Mouse (Mus musculus) neural tube, embryonic 11.5 days (tissue): Measurements from ENCODE around the gene Hoxc4. TPM values are rescaled to one million over a fixed set of nuclear protein-coding genes. Genes with fewer than 3 reads are reported as not detected.

Source experiments
- ATAC-seq: fragments of 200-750 bp; cut with Nextera tagmentation; 2 replicates; pipeline ENCODE4 v1.8.0; 2017; ENCODE audit warnings: moderate number of reproducible peaks, mild to moderate bottlenecking, moderate TSS enrichment, moderate library complexity; ENCODE audit not compliant: insufficient read depth, low FRiP score, low TSS enrichment
- DNase-seq: peaks from one replicate; pipeline ENCODE4 v3.0.0-alpha.2; 2015; ENCODE audit warnings: low spot score
- H3K27ac ChIP-seq: fragments of 300-500 bp; sonication (generic); 2 replicates; pipeline ENCODE4 v1.5.1; 2014; ENCODE audit warnings: low read depth, mild to moderate bottlenecking, low read length
- H3K27me3 ChIP-seq: fragments of 300-500 bp; sonication (generic); 2 replicates; pipeline ENCODE4 v1.6.1; 2014; ENCODE audit warnings: mild to moderate bottlenecking, low read length, mixed read lengths; ENCODE audit not compliant: control insufficient read depth, insufficient read depth
- H3K36me3 ChIP-seq: fragments of 300-500 bp; sonication (generic); 2 replicates; pipeline ENCODE4 v1.6.1; 2014; ENCODE audit warnings: mild to moderate bottlenecking, low read length, moderate library complexity, mixed read lengths; ENCODE audit not compliant: control insufficient read depth, insufficient read depth
- H3K4me1 ChIP-seq: fragments of 300-500 bp; sonication (generic); 2 replicates; pipeline ENCODE4 v1.6.1; 2014; ENCODE audit warnings: low read length, mixed read lengths; ENCODE audit not compliant: control insufficient read depth, insufficient read depth
- H3K4me2 ChIP-seq: fragments of 300-500 bp; sonication (generic); 2 replicates; pipeline ENCODE4 v1.6.1; 2014; ENCODE audit warnings: low read depth, mild to moderate bottlenecking, moderate library complexity
- H3K4me3 ChIP-seq: fragments of 300-500 bp; sonication (generic); 2 replicates; pipeline ENCODE4 v1.5.1; 2014; ENCODE audit warnings: low read depth, low read length
- H3K9ac ChIP-seq: fragments of 300-500 bp; sonication (generic); 2 replicates; pipeline ENCODE4 v1.6.1; 2014; ENCODE audit warnings: mild to moderate bottlenecking, low read length
- H3K9me3 ChIP-seq: fragments of 300-500 bp; sonication (generic); 2 replicates; pipeline ENCODE4 v1.6.1; 2016; ENCODE audit warnings: low read length; ENCODE audit not compliant: control insufficient read depth
- WGBS: fragments of 180-500 bp; shearing (Covaris S2); extraction: QIAGEN DNeasy Blood & Tissue Kit; methylation state at CpG from one replicate; pipeline ENCODE4 v1.1.7; 2014; 5-methylcytosine and 5-hydroxymethylcytosine counted together
- polyA plus RNA-seq: library from polyadenylated mRNA; unstranded; fragments of >200 nt; fragmentation: Nextera tagmentation; extraction: Ambion mirVana; gene quantifications from 2 replicates; pipeline ENCODE4 v1.2.1, GENCODE M21; 2014

Hoxc4 gene
- polyA plus RNA-seq, 1 experiment from 2014 or later: 67.3 TPM

DNA sequence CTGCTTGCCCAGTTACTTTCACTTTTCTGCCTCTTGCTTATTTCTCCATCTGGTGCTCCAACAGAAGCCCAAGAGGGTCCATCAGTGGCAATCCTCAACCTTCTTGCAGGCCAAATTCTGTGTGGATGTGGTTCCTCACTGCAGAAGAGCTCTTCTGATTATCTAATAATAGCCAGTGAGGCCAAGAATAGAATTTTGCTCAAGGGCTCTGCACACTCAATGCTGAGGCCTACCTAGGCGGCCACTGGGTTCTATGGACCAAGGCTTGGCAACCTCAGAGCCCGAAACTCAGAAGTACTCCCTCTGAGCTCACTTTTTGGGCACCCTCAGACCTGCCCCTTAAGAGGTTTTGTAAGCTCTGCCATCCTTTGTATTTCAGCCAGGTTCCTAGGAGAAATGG, 17.4 kb upstream of the Hoxc4 start:
- no peak for ATAC-seq
- Histone ChIP-seq H3K9me3 (no peaks in the 10 kb centered on the region), H3K9ac (peak overlapping the region; percentile 95), H3K4me2 (peak overlapping the region; percentile 99), H3K4me1 (peaks cover 28% of the 10 kb centered on the region), H3K27ac (peak overlapping the region; percentile 88), H3K27me3 (peaks cover 9% of the 10 kb centered on the region; the same call in 1 of the 2 replicates), H3K36me3 (no peaks in the 10 kb centered on the region), H3K4me3 (peak overlapping the region; percentile 66)
- DNase-seq: no peak
- WGBS: 10% methylated on average over 2 of the region's 2 CpGs

DNA sequence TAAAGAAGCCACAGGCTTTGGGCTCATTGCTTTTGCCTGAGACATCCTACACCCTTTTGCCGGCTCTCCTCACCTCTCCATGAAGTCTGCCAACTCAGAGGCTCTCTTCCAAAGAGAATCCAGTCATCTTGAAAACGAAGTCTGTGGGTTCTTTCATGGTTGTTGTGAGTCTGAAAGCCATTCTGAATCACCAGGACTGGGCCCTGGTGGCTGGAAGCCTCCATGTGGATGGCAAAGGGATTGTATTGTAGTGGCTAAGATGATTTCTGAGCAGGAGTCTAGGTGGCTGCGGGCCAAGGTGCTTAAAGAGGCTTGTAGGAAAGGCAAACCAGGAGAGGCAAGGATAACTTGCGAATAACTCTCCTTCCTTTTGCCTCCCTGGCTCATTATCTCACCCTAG, 16.6 kb upstream of the Hoxc4 start:
- Histone ChIP-seq H3K9ac (peak overlapping the region; percentile 95), H3K36me3 (no peaks in the 10 kb centered on the region), H3K4me2 (peak overlapping the region; percentile 99), H3K4me1 (peaks cover 35% of the 10 kb centered on the region), H3K27ac (peak overlapping the region; percentile 88), H3K27me3 (peaks cover 6% of the 10 kb centered on the region; the same call in 1 of the 2 replicates), H3K9me3 (no peaks in the 10 kb centered on the region), H3K4me3 (peak overlapping the region; percentile 66)
- no peak for ATAC-seq
- WGBS: 5% methylated on average over 4 of the region's 4 CpGs
- no peak for DNase-seq

- Histone ChIP-seq H3K9ac (peak overlapping the region; percentile 95), H3K4me1 (peaks cover 43% of the 10 kb centered on the region), H3K27ac (peak overlapping the region; percentile 88), H3K27me3 (peaks cover 6% of the 10 kb centered on the region; the same call in 1 of the 2 replicates), H3K4me2 (peak overlapping the region; percentile 99), H3K9me3 (no peaks in the 10 kb centered on the region), H3K4me3 (peak overlapping the region; percentile 66), H3K36me3 (no peaks in the 10 kb centered on the region)
- DNase-seq (no peak), ATAC-seq (no peak)
- WGBS: 5% methylated on average over 13 of the region's 13 CpGs
These were observed 15.8 kb upstream of the Hoxc4 start for GRCm38 (mm10) chr15:103002821-103003448.

- Histone ChIP-seq H3K4me1 (peaks cover 53% of the 10 kb centered on the region), H3K27me3 (0 out of 2 replicates have a peak, but pooled peaks cover 2% of the 10 kb centered on the region), H3K4me2 (peak overlapping the region; percentile 99), H3K9ac (peak overlapping the region; percentile 95), H3K36me3 (no peaks in the 10 kb centered on the region), H3K4me3 (peak overlapping the region; percentile 66), H3K27ac (peak overlapping the region; percentile 97), H3K9me3 (no peaks in the 10 kb centered on the region)
- ATAC-seq (no peak), DNase-seq (peak; percentile 71)
- under 1% methylated on average over 17 of the region's 17 CpGs for WGBS
These were observed 13.4 kb upstream of the Hoxc4 start for GRCm38 (mm10) chr15:103005308-103005707.

- H3K27ac ChIP-seq: peak overlapping the region; percentile 97
- 3% methylated on average over 5 of the region's 5 CpGs for WGBS
- peaks cover 56% of the 10 kb centered on the region for H3K4me1 ChIP-seq
- H3K4me3 ChIP-seq: peak overlapping the region; percentile 66
- 0 out of 2 replicates have a peak, but pooled peaks cover 1% of the 10 kb centered on the region for H3K27me3 ChIP-seq
- ATAC-seq: no peak
- no peaks in the 10 kb centered on the region for H3K36me3 ChIP-seq
- H3K9ac ChIP-seq: peak overlapping the region; percentile 95
- DNase-seq: no peak
- H3K4me2 ChIP-seq: peak overlapping the region; percentile 99
- no peaks in the 10 kb centered on the region for H3K9me3 ChIP-seq
These were observed 12.9 kb upstream of the Hoxc4 start for GRCm38 (mm10) chr15:103005797-103006196.

- Histone ChIP-seq H3K27me3 (no peaks in the 10 kb centered on the region), H3K9ac (peak overlapping the region; percentile 95), H3K4me2 (peak overlapping the region; percentile 99), H3K4me3 (peak overlapping the region; percentile 66), H3K9me3 (no peaks in the 10 kb centered on the region), H3K27ac (peak overlapping the region; percentile 97), H3K36me3 (no peaks in the 10 kb centered on the region; the same call in 1 of the 2 replicates), H3K4me1 (peaks cover 61% of the 10 kb centered on the region)
- WGBS: 3% methylated on average over 1 of the region's 1 CpGs
- no peak for DNase-seq
- no peak for ATAC-seq
These were observed 12.4 kb upstream of the Hoxc4 start for GRCm38 (mm10) chr15:103006326-103006725.

- Histone ChIP-seq H3K27me3 (no peaks in the 10 kb centered on the region), H3K4me2 (peak overlapping the region; percentile 99)
- under 1% methylated on average over 27 of the region's 27 CpGs for WGBS
These were observed 9.2 kb upstream of the Hoxc4 start for GRCm38 (mm10) chr15:103009265-103010111.

GRCm38 (mm10) chr15:103010112-103010846, 8.5 kb upstream of the Hoxc4 start:
- DNase-seq: peak; percentile 56
- H3K9ac ChIP-seq: peak overlapping the region; percentile 95
- no peak for ATAC-seq

More at GRCm38 (mm10) chr15:103009265-103010111, 9.2 kb upstream of the Hoxc4 start:
- DNase-seq (peak; percentile 59), ATAC-seq (no peak)
- Histone ChIP-seq H3K4me3 (peak overlapping the region; percentile 62), H3K36me3 (no peaks in the 10 kb centered on the region; the same call in 1 of the 2 replicates), H3K9me3 (no peaks in the 10 kb centered on the region), H3K27ac (peak overlapping the region; percentile 97), H3K4me1 (peaks cover 59% of the 10 kb centered on the region), H3K9ac (peak overlapping the region; percentile 95)

More at GRCm38 (mm10) chr15:103010112-103010846, 8.5 kb upstream of the Hoxc4 start:
- H3K27me3 ChIP-seq: no peaks in the 10 kb centered on the region
- peak overlapping the region; percentile 97 for H3K27ac ChIP-seq
- H3K4me2 ChIP-seq: peak overlapping the region; percentile 99
- peaks cover 57% of the 10 kb centered on the region for H3K4me1 ChIP-seq
- no peaks in the 10 kb centered on the region; the same call in 1 of the 2 replicates for H3K36me3 ChIP-seq
- WGBS: under 1% methylated on average over 31 of the region's 31 CpGs
- peak overlapping the region; percentile 62 for H3K4me3 ChIP-seq
- no peaks in the 10 kb centered on the region for H3K9me3 ChIP-seq
